Mouse (Mus musculus) liver, embryonic 14 days (tissue): ENCODE results near the gene Ankrd53. TPM values are rescaled to one million over a fixed set of nuclear protein-coding genes. Genes with fewer than 3 reads are reported as not detected.

ENCODE experiments used
- polyA plus RNA-seq: library from polyadenylated mRNA; depleted of rRNA; stranded (reverse); fragments of >200 nt; gene quantifications from 2 replicates; pipeline ENCODE4 v1.2.3, GENCODE M21; 2012; rRNA removed

Gene Ankrd53
- polyA plus RNA-seq: not detected in 2 replicates

GRCm38 (mm10) chr6:83762344-83762743 lies at the start of gene Ankrd53:
Gene Ankrd53, plus strand, starts transcription at chr6:83762644.

GRCm38 (mm10) chr6:83742761-83743160 lies 19.7 kb upstream of the Ankrd53 start, which contains the start of gene Atp6v1b1:
Gene Atp6v1b1, plus strand, starts transcription at chr6:83742990.

DNA sequence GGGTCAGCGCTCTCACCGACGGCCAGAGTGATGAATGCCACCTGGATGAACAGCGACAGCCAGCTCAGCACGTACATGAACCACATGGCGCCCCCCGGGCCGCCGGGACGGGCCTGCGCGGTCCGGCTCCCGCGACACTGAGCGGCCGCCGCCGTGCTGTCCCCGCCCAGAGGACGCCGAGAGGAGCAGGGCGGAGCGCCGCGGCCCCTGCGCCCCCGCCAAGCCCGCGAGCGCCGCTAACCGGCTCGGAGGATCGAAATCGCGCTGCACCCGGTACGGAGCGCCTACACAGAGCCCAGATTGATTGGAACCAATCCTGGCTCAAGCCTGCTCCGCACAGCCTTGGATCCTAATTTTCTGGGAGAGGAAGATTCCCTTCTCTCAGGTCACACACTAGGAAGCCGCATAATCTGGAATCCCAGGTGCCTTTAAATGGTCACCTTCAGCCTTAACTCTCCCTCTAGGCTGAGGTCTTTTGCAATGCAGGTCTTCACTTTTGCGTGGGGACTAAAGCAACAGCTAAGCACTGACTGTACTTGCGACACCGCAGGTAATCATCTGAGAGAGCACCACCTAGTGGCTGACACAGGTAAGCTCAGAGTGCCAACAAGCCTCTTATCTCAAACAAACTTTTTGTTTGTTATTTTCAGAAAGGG lies 13.3 kb downstream of the Ankrd53 start, which contains the start of gene Tex261:
Gene Tex261, minus strand, starts transcription at position 176 of the 656 bp plus-strand sequence.

GRCm38 (mm10) chr6:83794760-83795296 lies 32.4 kb downstream of the Ankrd53 start, which contains the start of gene Nagk:
Gene Nagk, plus strand, starts transcription at chr6:83794982.

Other genes with a start within 250 kb of the Ankrd53 start
- 1.7 and 2.4 TPM in 2 replicates for gene Actg2, start 226.4 kb upstream of the Ankrd53 start, polyA plus RNA-seq
- 6.3 and 7.0 TPM in 2 replicates for gene Stambp, start 189.9 kb upstream of the Ankrd53 start, polyA plus RNA-seq
- gene Clec4f, start 106.5 kb upstream of the Ankrd53 start, polyA plus RNA-seq: 3.7 and 4.2 TPM in 2 replicates
- 0.15 and 0.22 TPM in 2 replicates for gene Cd207, start 84.8 kb upstream of the Ankrd53 start, polyA plus RNA-seq
- not detected in 2 replicates for gene Vax2, start 51.4 kb upstream of the Ankrd53 start, polyA plus RNA-seq
- 0.03 and 0.05 TPM in 2 replicates for gene Atp6v1b1, start 19.7 kb upstream of the Ankrd53 start, polyA plus RNA-seq
- gene Tex261, start 13.2 kb downstream of the Ankrd53 start, polyA plus RNA-seq: 19.2 and 22.3 TPM in 2 replicates
- 4.8 and 6.9 TPM in 2 replicates for gene Nagk, start 32.3 kb downstream of the Ankrd53 start, polyA plus RNA-seq
- 6.7 TPM in 2 replicates for gene Paip2b, start 69.1 kb downstream of the Ankrd53 start, polyA plus RNA-seq
- gene Zfp638, start 104.5 kb downstream of the Ankrd53 start, polyA plus RNA-seq: 16.9 and 17.9 TPM in 2 replicates
- gene Dysf, start 245.9 kb downstream of the Ankrd53 start, polyA plus RNA-seq: 1.6 and 1.9 TPM in 2 replicates